Mouse (Mus musculus): ENCODE measurements around the gene Lsm14a. TPM values are rescaled to one million over a fixed set of nuclear protein-coding genes. Genes with fewer than 3 reads are reported as not detected.

Gene Lsm14a
- polyA plus RNA-seq, 1 experiment from 2014 or later = 47.9 TPM

- H3K4me3 ChIP-seq (ENCODE audit: low read depth, low read length) = no peak overlapping the region
- H3K9me3 ChIP-seq (ENCODE audit: control insufficient read depth, low read length) = no peaks in the 10 kb centered on the region
- DNase-seq (ENCODE audit: low spot score) = no peak
- no peak for TF ChIP-seq EP300 (optimal IDR thresholded peaks at IDR 0.05)
- no peak for TF ChIP-seq CTCF (IDR thresholded peaks at IDR 0.05; ENCODE audit: low read depth)
- H3K4me2 ChIP-seq (replicated peaks; ENCODE audit: low read depth) = no peak overlapping the region
- H3K4me1 ChIP-seq (replicated peaks; ENCODE audit: control insufficient read depth, insufficient read depth) = no peaks in the 10 kb centered on the region; the same call in 1 of the 2 replicates
- no peak overlapping the region for H3K9ac ChIP-seq (ENCODE audit: low read length)
- no peak for ATAC-seq (ENCODE audit: low FRiP score, low TSS enrichment)
- H3K36me3 ChIP-seq (ENCODE audit: control insufficient read depth, insufficient read depth, low read length) = no peaks in the 10 kb centered on the region
- WGBS = 40% methylated on average over 5 of the region's 5 CpGs
- no peak overlapping the region for H3K27ac ChIP-seq (replicated peaks)
- H3K27me3 ChIP-seq (ENCODE audit: control insufficient read depth, insufficient read depth, low read length) = no peaks in the 10 kb centered on the region
These were observed 83.8 kb downstream of the Lsm14a start for GRCm38 (mm10) chr7:34309186-34309764.

- no peak overlapping the region for H3K4me2 ChIP-seq (replicated peaks; ENCODE audit: low read depth)
These were observed 84.5 kb downstream of the Lsm14a start for GRCm38 (mm10) chr7:34308586-34308985.

GRCm38 (mm10) chr7:34305454-34305853 lies 87.7 kb downstream of the Lsm14a start:
- Histone ChIP-seq H3K9me3 (ENCODE audit: control insufficient read depth, low read length) (no peaks in the 10 kb centered on the region), H3K36me3 (ENCODE audit: control insufficient read depth, insufficient read depth, low read length) (no peaks in the 10 kb centered on the region), H3K4me2 (replicated peaks; ENCODE audit: low read depth) (no peak overlapping the region), H3K27me3 (ENCODE audit: control insufficient read depth, insufficient read depth, low read length) (no peaks in the 10 kb centered on the region), H3K4me3 (ENCODE audit: low read depth, low read length) (no peak overlapping the region), H3K27ac (replicated peaks) (peak overlapping the region; percentile 53; the same call in 1 of the 2 replicates), H3K9ac (ENCODE audit: low read length) (no peak overlapping the region), H3K4me1 (replicated peaks; ENCODE audit: control insufficient read depth, insufficient read depth) (no peaks in the 10 kb centered on the region; the same call in 1 of the 2 replicates)
- TF ChIP-seq CTCF (IDR thresholded peaks at IDR 0.05; ENCODE audit: low read depth) (no peak), EP300 (optimal IDR thresholded peaks at IDR 0.05) (no peak)
- 35% methylated on average over 4 of the region's 4 CpGs for WGBS
- DNase-seq (ENCODE audit: low spot score) (no peak), ATAC-seq (ENCODE audit: low FRiP score, low TSS enrichment) (peak; percentile 56)

More at GRCm38 (mm10) chr7:34308586-34308985, 84.5 kb downstream of the Lsm14a start:
- H3K27ac ChIP-seq (replicated peaks) = no peak overlapping the region
- TF ChIP-seq CTCF (IDR thresholded peaks at IDR 0.05; ENCODE audit: low read depth) = no peak
- TF ChIP-seq EP300 (optimal IDR thresholded peaks at IDR 0.05) = no peak
- H3K36me3 ChIP-seq (ENCODE audit: control insufficient read depth, insufficient read depth, low read length) = no peaks in the 10 kb centered on the region
- 57% methylated on average over 5 of the region's 5 CpGs for WGBS
- H3K9ac ChIP-seq (ENCODE audit: low read length) = no peak overlapping the region
- no peaks in the 10 kb centered on the region for H3K27me3 ChIP-seq (ENCODE audit: control insufficient read depth, insufficient read depth, low read length)
- ATAC-seq (ENCODE audit: low FRiP score, low TSS enrichment) (no peak), DNase-seq (ENCODE audit: low spot score) (no peak)
- no peaks in the 10 kb centered on the region for H3K9me3 ChIP-seq (ENCODE audit: control insufficient read depth, low read length)
- H3K4me3 ChIP-seq (ENCODE audit: low read depth, low read length) = no peak overlapping the region
- H3K4me1 ChIP-seq (replicated peaks; ENCODE audit: control insufficient read depth, insufficient read depth) = no peaks in the 10 kb centered on the region; the same call in 1 of the 2 replicates

- Histone ChIP-seq H3K9ac (ENCODE audit: low read length) (no peak overlapping the region), H3K36me3 (ENCODE audit: control insufficient read depth, insufficient read depth, low read length) (no peaks in the 10 kb centered on the region), H3K9me3 (ENCODE audit: control insufficient read depth, low read length) (no peaks in the 10 kb centered on the region), H3K4me1 (replicated peaks; ENCODE audit: control insufficient read depth, insufficient read depth) (no peaks in the 10 kb centered on the region), H3K27me3 (ENCODE audit: control insufficient read depth, insufficient read depth, low read length) (no peaks in the 10 kb centered on the region), H3K4me2 (replicated peaks; ENCODE audit: low read depth) (no peak overlapping the region), H3K4me3 (ENCODE audit: low read depth, low read length) (no peak overlapping the region), H3K27ac (replicated peaks) (peak overlapping the region; percentile 20; the same call in 1 of the 2 replicates)
- DNase-seq (ENCODE audit: low spot score) (no peak), ATAC-seq (ENCODE audit: low FRiP score, low TSS enrichment) (no peak)
- 52% methylated on average over 1 of the region's 1 CpGs for WGBS
- TF ChIP-seq CTCF (IDR thresholded peaks at IDR 0.05; ENCODE audit: low read depth) (no peak), EP300 (optimal IDR thresholded peaks at IDR 0.05) (no peak)
These were observed 90.5 kb downstream of the Lsm14a start for GRCm38 (mm10) chr7:34302651-34303050.

GRCm38 (mm10) chr7:34301952-34302351 lies 91.2 kb downstream of the Lsm14a start:
- no peaks in the 10 kb centered on the region for H3K36me3 ChIP-seq (ENCODE audit: control insufficient read depth, insufficient read depth, low read length)
- 0 out of 2 replicates have a peak overlapping the region, but pooled peaks have one; percentile 20 for H3K27ac ChIP-seq (replicated peaks)
- H3K4me1 ChIP-seq (replicated peaks; ENCODE audit: control insufficient read depth, insufficient read depth) = no peaks in the 10 kb centered on the region
- H3K9me3 ChIP-seq (ENCODE audit: control insufficient read depth, low read length) = no peaks in the 10 kb centered on the region
- H3K4me2 ChIP-seq (replicated peaks; ENCODE audit: low read depth) = no peak overlapping the region
- DNase-seq (ENCODE audit: low spot score) (no peak), ATAC-seq (ENCODE audit: low FRiP score, low TSS enrichment) (no peak)
- no peak overlapping the region for H3K9ac ChIP-seq (ENCODE audit: low read length)
- TF ChIP-seq CTCF (IDR thresholded peaks at IDR 0.05; ENCODE audit: low read depth) (no peak), EP300 (optimal IDR thresholded peaks at IDR 0.05) (no peak)
- H3K27me3 ChIP-seq (ENCODE audit: control insufficient read depth, insufficient read depth, low read length) = no peaks in the 10 kb centered on the region
- 81% methylated on average over 3 of the region's 3 CpGs for WGBS
- H3K4me3 ChIP-seq (ENCODE audit: low read depth, low read length) = no peak overlapping the region

- no peak for ATAC-seq (ENCODE audit: low FRiP score, low TSS enrichment)
- Histone ChIP-seq H3K36me3 (ENCODE audit: control insufficient read depth, insufficient read depth, low read length) (no peaks in the 10 kb centered on the region), H3K4me3 (ENCODE audit: low read depth, low read length) (no peak overlapping the region), H3K4me2 (replicated peaks; ENCODE audit: low read depth) (no peak overlapping the region), H3K9ac (ENCODE audit: low read length) (no peak overlapping the region), H3K27me3 (ENCODE audit: control insufficient read depth, insufficient read depth, low read length) (no peaks in the 10 kb centered on the region), H3K9me3 (ENCODE audit: control insufficient read depth, low read length) (no peaks in the 10 kb centered on the region), H3K4me1 (replicated peaks; ENCODE audit: control insufficient read depth, insufficient read depth) (no peaks in the 10 kb centered on the region), H3K27ac (replicated peaks) (no peak overlapping the region)
- no peak for DNase-seq (ENCODE audit: low spot score)
- TF ChIP-seq EP300 (optimal IDR thresholded peaks at IDR 0.05) = no peak
- TF ChIP-seq CTCF (IDR thresholded peaks at IDR 0.05; ENCODE audit: low read depth) = no peak
- WGBS = 87% methylated on average over 2 of the region's 2 CpGs
These were observed 94.3 kb downstream of the Lsm14a start for GRCm38 (mm10) chr7:34298818-34299217.

All from stomach, postnatal 0 days (tissue).